Mouse (Mus musculus): ENCODE data around the gene Pbsn. TPM values are rescaled to one million over a fixed set of nuclear protein-coding genes. Genes with fewer than 3 reads are reported as not detected.

The Pbsn gene
- total and polyA plus RNA-seq, 2 experiments from 2014 or later, result not detected

GRCm38 (mm10) chrX:77795858-77796174 is 57.6 kb downstream of the Pbsn start:
- ATAC-seq (ENCODE audit: low FRiP score), result peak; percentile 95
- peak overlapping the region; percentile 68 for H3K9ac ChIP-seq (replicated peaks; ENCODE audit: low read length, poor library complexity, severe bottlenecking)
- TF ChIP-seq CTCF (IDR thresholded peaks at IDR 0.05), result no peak
- peak overlapping the region; percentile 68 for H3K27ac ChIP-seq (ENCODE audit: low read depth, low read length)
- H3K27me3 ChIP-seq (ENCODE audit: insufficient read depth, low read length), result no peaks in the 10 kb centered on the region
- H3K4me2 ChIP-seq (ENCODE audit: low read depth, low read length, poor library complexity, severe bottlenecking), result peak overlapping the region; percentile 60
- DNase-seq (ENCODE audit: low spot score), result peak; percentile 90
- no peaks in the 10 kb centered on the region for H3K9me3 ChIP-seq (ENCODE audit: low read length)
- no peaks in the 10 kb centered on the region for H3K36me3 ChIP-seq (ENCODE audit: insufficient read depth, low read length)
- peak overlapping the region; percentile 60 for H3K4me3 ChIP-seq (ENCODE audit: low read depth, low read length)
- no peaks in the 10 kb centered on the region for H3K4me1 ChIP-seq (ENCODE audit: insufficient read depth, low read length)
- WGBS, result 27% methylated on average over 26 of the region's 30 CpGs

DNA sequence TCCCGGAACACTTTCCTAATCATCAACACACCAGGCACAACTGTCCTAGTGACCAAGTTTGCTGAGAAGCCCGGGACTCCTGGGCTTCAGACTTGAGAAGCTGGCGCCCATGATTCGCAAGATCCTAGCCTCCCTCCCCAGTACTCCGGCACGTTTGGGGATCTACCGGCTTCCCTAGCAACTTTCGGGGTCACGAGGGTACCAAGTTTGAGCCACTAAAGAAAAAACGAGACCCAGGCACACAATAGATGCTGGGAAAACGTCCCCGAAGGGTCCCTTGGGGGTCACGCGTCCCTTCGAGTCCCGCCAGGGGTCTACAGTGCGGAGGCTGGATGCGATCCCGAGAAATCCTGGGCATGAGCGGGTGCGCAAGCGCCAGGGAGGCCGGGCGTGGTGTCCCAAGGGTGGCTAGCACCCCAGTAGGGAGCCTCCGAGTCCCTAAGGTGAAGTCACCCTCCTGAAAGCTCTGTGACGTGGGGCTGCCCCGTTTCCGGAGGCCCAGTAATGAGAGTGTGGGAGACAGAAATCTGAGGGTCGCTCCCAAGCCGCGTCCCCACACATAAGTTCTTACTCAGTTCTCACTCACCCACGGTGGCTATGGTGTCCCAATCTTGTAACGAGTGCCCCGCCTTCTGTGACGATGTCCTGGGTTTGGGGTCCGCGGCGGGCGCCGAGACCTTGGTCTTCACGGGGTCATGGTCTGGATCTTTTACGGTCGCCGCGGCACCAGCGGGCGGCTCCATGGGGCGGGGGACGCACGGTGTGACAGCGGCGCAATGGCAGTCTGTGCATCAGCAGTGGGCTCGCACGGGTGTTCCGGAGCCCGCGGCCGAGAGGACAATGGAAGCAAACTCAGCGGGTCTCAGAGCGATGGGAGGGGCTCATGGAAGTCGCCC is 58.2 kb downstream of the Pbsn start:
- H3K9ac ChIP-seq (replicated peaks; ENCODE audit: low read length, poor library complexity, severe bottlenecking), result peak overlapping the region; percentile 68
- TF ChIP-seq CTCF (IDR thresholded peaks at IDR 0.05), result no peak
- H3K4me3 ChIP-seq (ENCODE audit: low read depth, low read length), result peak overlapping the region; percentile 60
- no peaks in the 10 kb centered on the region for H3K4me1 ChIP-seq (ENCODE audit: insufficient read depth, low read length)
- H3K27ac ChIP-seq (ENCODE audit: low read depth, low read length), result peak overlapping the region; percentile 68
- DNase-seq (ENCODE audit: low spot score) (peak; percentile 8), ATAC-seq (ENCODE audit: low FRiP score) (peak; percentile 74)
- WGBS, result 20% methylated on average over 59 of the region's 61 CpGs
- no peaks in the 10 kb centered on the region for H3K9me3 ChIP-seq (ENCODE audit: low read length)
- no peaks in the 10 kb centered on the region for H3K27me3 ChIP-seq (ENCODE audit: insufficient read depth, low read length)
- peak overlapping the region; percentile 52 for H3K4me2 ChIP-seq (ENCODE audit: low read depth, low read length, poor library complexity, severe bottlenecking)
- no peaks in the 10 kb centered on the region for H3K36me3 ChIP-seq (ENCODE audit: insufficient read depth, low read length)

DNA sequence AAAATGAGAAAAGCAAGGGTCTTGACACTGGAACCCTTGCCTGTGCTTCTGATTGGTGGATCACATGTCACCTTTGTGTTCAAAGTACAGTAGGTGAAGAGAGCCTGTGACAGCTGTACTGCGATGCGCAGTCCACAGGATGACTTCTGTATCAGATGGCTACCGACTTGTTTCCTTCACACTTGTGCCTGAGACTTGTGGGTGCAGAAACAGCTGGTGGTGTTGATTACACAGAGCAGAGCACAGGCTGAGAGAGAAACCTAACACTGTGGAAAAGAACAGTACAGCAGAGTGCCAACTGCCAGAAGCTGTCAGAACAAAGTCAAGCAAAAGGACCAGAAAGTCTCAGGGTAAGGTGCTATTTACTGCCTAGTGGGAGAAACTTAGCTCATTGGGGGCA is 64.7 kb downstream of the Pbsn start:
- H3K4me1 ChIP-seq (ENCODE audit: insufficient read depth, low read length), result no peaks in the 10 kb centered on the region
- no peaks in the 10 kb centered on the region for H3K27me3 ChIP-seq (ENCODE audit: insufficient read depth, low read length)
- H3K4me2 ChIP-seq (ENCODE audit: low read depth, low read length, poor library complexity, severe bottlenecking), result no peak overlapping the region
- H3K27ac ChIP-seq (ENCODE audit: low read depth, low read length), result no peak overlapping the region
- no peaks in the 10 kb centered on the region for H3K9me3 ChIP-seq (ENCODE audit: low read length)
- WGBS, result 91% methylated on average over 3 of the region's 3 CpGs
- ATAC-seq (ENCODE audit: low FRiP score), result no peak
- H3K9ac ChIP-seq (replicated peaks; ENCODE audit: low read length, poor library complexity, severe bottlenecking), result no peak overlapping the region
- no peak for DNase-seq (ENCODE audit: low spot score)
- no peaks in the 10 kb centered on the region; the same call in 1 of the 2 replicates for H3K36me3 ChIP-seq (ENCODE audit: insufficient read depth, low read length)
- H3K4me3 ChIP-seq (ENCODE audit: low read depth, low read length), result no peak overlapping the region
- TF ChIP-seq CTCF (IDR thresholded peaks at IDR 0.05), result no peak

Other genes starting within 250 kb of the Pbsn start
- gene Prkx, start 57.3 kb downstream of the Pbsn start, total RNA-seq (2014; rRNA removed), result 23.0 and 23.1 TPM in 2 replicates
- gene Prkx, start 57.3 kb downstream of the Pbsn start, polyA plus RNA-seq (2015; fragmentation: Nextera tagmentation; extraction: Ambion mirVana), result 14.6 and 16.0 TPM in 2 replicates
- gene Gm14744, start 11.1 kb upstream of the Pbsn start, total RNA-seq (2014; rRNA removed), result not detected in 2 replicates
- gene Gm14744, start 11.1 kb upstream of the Pbsn start, polyA plus RNA-seq (2015; fragmentation: Nextera tagmentation; extraction: Ambion mirVana), result not detected in 2 replicates
- gene 5430402E10Rik, start 71.4 kb upstream of the Pbsn start, total RNA-seq (2014; rRNA removed), result not detected in 2 replicates
- gene 5430402E10Rik, start 71.4 kb upstream of the Pbsn start, polyA plus RNA-seq (2015; fragmentation: Nextera tagmentation; extraction: Ambion mirVana), result not detected in 2 replicates
- not detected in 2 replicates for gene Obp1a, start 237.8 kb upstream of the Pbsn start, total RNA-seq (2014; rRNA removed)
- gene Obp1a, start 237.8 kb upstream of the Pbsn start, polyA plus RNA-seq (2015; fragmentation: Nextera tagmentation; extraction: Ambion mirVana), result not detected in 2 replicates